Mouse (Mus musculus) liver, embryonic 15.5 days (tissue): ENCODE data around the gene Prpf38b. TPM values are rescaled to one million over a fixed set of nuclear protein-coding genes. Genes with fewer than 3 reads are reported as not detected.
"Not testable (repeated sequence)": the region's sequence is repeated elsewhere in the genome, so short reads cannot be mapped to it uniquely, and the experiment has no call there.

ENCODE experiments used
- ATAC-seq: fragments of 200-750 bp; cut with Nextera tagmentation; 2 replicates; pipeline ENCODE4 v1.8.0; 2017; ENCODE audit warnings: moderate number of reproducible peaks, mild to moderate bottlenecking, moderate library complexity; ENCODE audit not compliant: insufficient read depth
- H3K27ac ChIP-seq: fragments of 300-500 bp; sonication (generic); replicated peaks from 2 replicates; pipeline ENCODE4 v1.5.1; 2015; ENCODE audit warnings: mild to moderate bottlenecking, inconsistent platforms
- H3K27me3 ChIP-seq: fragments of 300-500 bp; sonication (generic); 2 replicates; pipeline ENCODE4 v1.6.1; 2015; ENCODE audit warnings: mild to moderate bottlenecking, inconsistent platforms
- H3K36me3 ChIP-seq: fragments of 300-500 bp; sonication (generic); replicated peaks from 2 replicates; pipeline ENCODE4 v1.6.1; 2015; ENCODE audit warnings: moderate library complexity, mild to moderate bottlenecking, inconsistent platforms
- H3K4me1 ChIP-seq: fragments of 300-500 bp; sonication (generic); replicated peaks from 2 replicates; pipeline ENCODE4 v1.6.1; 2015; ENCODE audit warnings: inconsistent platforms
- H3K4me2 ChIP-seq: fragments of 300-500 bp; sonication (generic); 2 replicates; pipeline ENCODE4 v1.6.1; 2015; ENCODE audit warnings: moderate library complexity, mild to moderate bottlenecking, inconsistent platforms
- H3K4me3 ChIP-seq: fragments of 300-500 bp; sonication (generic); replicated peaks from 2 replicates; pipeline ENCODE4 v1.5.1; 2015; ENCODE audit warnings: mild to moderate bottlenecking, inconsistent platforms
- H3K9ac ChIP-seq: fragments of 300-500 bp; sonication (generic); 2 replicates; pipeline ENCODE4 v1.6.1; 2015; ENCODE audit warnings: moderate library complexity, mild to moderate bottlenecking, inconsistent platforms
- H3K9me3 ChIP-seq: fragments of 300-500 bp; sonication (generic); replicated peaks from 2 replicates; pipeline ENCODE4 v1.6.1; 2016; ENCODE audit warnings: inconsistent platforms
- WGBS: fragments of 180-500 bp; shearing (Covaris S2); methylation state at CpG from one replicate; pipeline ENCODE4 v1.1.7; 2015; ENCODE audit warnings: mixed read lengths; ENCODE audit not compliant: insufficient replicate concordance; 5-methylcytosine and 5-hydroxymethylcytosine counted together
- polyA plus RNA-seq: library from polyadenylated mRNA; unstranded; fragments of >200 nt; fragmentation: Nextera tagmentation; extraction: Ambion mirVana; gene quantifications from 2 replicates; pipeline ENCODE4 v1.2.1, GENCODE M21; 2015

Gene Prpf38b
- polyA plus RNA-seq, 1 experiment from 2014 or later: 26.3 TPM

DNA sequence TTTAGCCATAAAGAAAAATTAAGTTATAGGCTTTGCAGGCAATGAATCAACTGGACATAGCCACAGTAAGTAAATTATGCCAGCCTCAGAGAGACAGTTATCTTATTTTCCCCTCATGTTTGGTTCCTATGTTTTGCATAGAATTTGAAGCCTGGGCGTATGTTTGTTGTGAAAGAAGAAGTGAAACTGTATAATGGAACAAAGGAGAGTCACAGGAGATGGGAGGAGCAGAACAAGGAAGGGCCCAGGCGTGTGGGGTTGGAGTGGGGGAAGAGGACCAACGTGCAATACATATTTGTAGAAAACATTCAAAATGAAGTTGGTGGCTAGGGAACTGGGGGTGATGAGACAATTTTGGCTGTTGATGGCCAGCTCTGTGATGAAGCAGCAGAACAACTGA is 11.4 kb downstream of the Prpf38b start:
- Histone ChIP-seq H3K36me3 (peaks cover 36% of the 10 kb centered on the region), H3K4me3 (no peak overlapping the region), H3K27ac (no peak overlapping the region), H3K9ac (no peak overlapping the region), H3K27me3 (no peaks in the 10 kb centered on the region), H3K4me1 (peaks cover 11% of the 10 kb centered on the region), H3K4me2 (no peak overlapping the region), H3K9me3 (no peaks in the 10 kb centered on the region)
- WGBS: 49% methylated on average over 3 of the region's 3 CpGs
- no peak for ATAC-seq

DNA sequence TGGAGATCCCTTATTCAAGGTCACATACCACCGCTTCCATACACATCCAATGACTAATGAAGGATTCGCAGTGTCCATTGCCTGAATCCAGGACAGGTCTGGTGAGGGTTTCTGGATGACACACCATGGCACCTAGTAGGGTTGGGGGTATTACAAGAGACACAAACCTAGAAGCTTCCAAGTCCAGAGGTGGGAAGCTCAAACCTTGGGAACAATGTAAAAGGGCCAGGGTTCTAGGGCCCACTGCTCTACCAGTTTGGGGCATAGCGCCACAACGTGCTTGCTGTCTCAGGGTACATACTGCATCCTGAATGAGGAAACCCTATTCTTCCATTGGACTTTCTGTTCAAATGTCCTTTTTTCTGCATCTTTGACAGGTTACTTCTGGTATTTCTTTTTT is 12.9 kb downstream of the Prpf38b start:
- Histone ChIP-seq H3K36me3 (peaks cover 21% of the 10 kb centered on the region), H3K4me3 (no peak overlapping the region), H3K27ac (no peak overlapping the region), H3K9me3 (no peaks in the 10 kb centered on the region), H3K4me2 (no peak overlapping the region), H3K9ac (no peak overlapping the region), H3K27me3 (no peaks in the 10 kb centered on the region), H3K4me1 (peaks cover 7% of the 10 kb centered on the region)
- WGBS: 86% methylated on average over 4 of the region's 4 CpGs
- ATAC-seq: no peak

- H3K4me3 ChIP-seq: no peak overlapping the region
- H3K9me3 ChIP-seq: no peaks in the 10 kb centered on the region
- ATAC-seq: no peak
- H3K27me3 ChIP-seq: no peaks in the 10 kb centered on the region
- no peaks in the 10 kb centered on the region for H3K4me1 ChIP-seq
- H3K4me2 ChIP-seq: no peak overlapping the region
- no peak overlapping the region for H3K9ac ChIP-seq
- WGBS: 38% methylated on average over 4 of the region's 4 CpGs
- no peak overlapping the region for H3K27ac ChIP-seq
- H3K36me3 ChIP-seq: no peaks in the 10 kb centered on the region
These were observed 18.6 kb downstream of the Prpf38b start for GRCm38 (mm10) chr3:108892914-108893313.

- 58% methylated on average over 1 of the region's 1 CpGs for WGBS
- no peaks in the 10 kb centered on the region for H3K36me3 ChIP-seq
- H3K27me3 ChIP-seq: no peaks in the 10 kb centered on the region
- no peak overlapping the region for H3K27ac ChIP-seq
- H3K4me2 ChIP-seq: no peak overlapping the region
- no peaks in the 10 kb centered on the region for H3K4me1 ChIP-seq
- H3K9ac ChIP-seq: no peak overlapping the region
- no peak for ATAC-seq
- no peaks in the 10 kb centered on the region for H3K9me3 ChIP-seq
- H3K4me3 ChIP-seq: no peak overlapping the region
These were observed 19.4 kb downstream of the Prpf38b start for GRCm38 (mm10) chr3:108892080-108892479.

DNA sequence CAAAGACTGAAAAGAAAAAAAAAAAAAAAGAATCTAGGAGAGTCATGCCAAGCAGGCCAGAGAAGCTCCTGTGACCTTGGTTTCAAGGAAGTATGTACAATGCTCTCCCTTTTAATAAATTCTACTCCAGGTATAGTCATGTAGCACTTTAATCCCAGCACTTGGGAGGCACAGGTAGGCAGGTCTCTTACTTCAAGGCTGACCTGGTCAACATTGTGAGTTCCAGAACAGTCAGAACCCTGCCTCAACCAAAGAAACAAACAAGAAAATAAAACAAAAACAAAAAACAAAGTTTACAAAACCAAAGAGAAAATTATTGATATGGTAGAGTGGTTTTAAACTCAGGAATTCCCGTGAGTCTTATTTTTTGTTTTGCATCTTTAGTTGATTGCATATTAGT is 21.6 kb downstream of the Prpf38b start, which contains the start of gene Fndc7:
Gene Fndc7, minus strand, starts transcription at position 101 of the 400 bp plus-strand sequence.
- peaks cover 14% of the 10 kb centered on the region for H3K4me1 ChIP-seq
- no peak within 1 kb of the TSS for H3K4me3 ChIP-seq
- no peaks in the 10 kb centered on the region for H3K36me3 ChIP-seq
- no peak for ATAC-seq
- no peak within 1 kb of the TSS for H3K9ac ChIP-seq
- no peak within 1 kb of the TSS for H3K4me2 ChIP-seq
- WGBS: 68% methylated on average over 1 of the region's 1 CpGs
- no peaks in the 10 kb centered on the region for H3K9me3 ChIP-seq
- H3K27me3 ChIP-seq: no peaks in the 10 kb centered on the region
- H3K27ac ChIP-seq: no peak within 1 kb of the TSS

GRCm38 (mm10) chr3:108887618-108887975 is 23.9 kb downstream of the Prpf38b start:
- H3K4me1 ChIP-seq: peaks cover 16% of the 10 kb centered on the region
- H3K4me2 ChIP-seq: no peak overlapping the region
- H3K4me3 ChIP-seq: no peak overlapping the region
- no peaks in the 10 kb centered on the region for H3K27me3 ChIP-seq
- H3K36me3 ChIP-seq: no peaks in the 10 kb centered on the region
- no peak overlapping the region for H3K27ac ChIP-seq
- no peaks in the 10 kb centered on the region for H3K9me3 ChIP-seq
- H3K9ac ChIP-seq: no peak overlapping the region
- no peak for ATAC-seq
- WGBS: 75% methylated on average over 3 of the region's 3 CpGs

GRCm38 (mm10) chr3:108886934-108887617 is 24.5 kb downstream of the Prpf38b start:
- no peak overlapping the region for H3K4me3 ChIP-seq
- peaks cover 16% of the 10 kb centered on the region for H3K4me1 ChIP-seq
- H3K9me3 ChIP-seq: no peaks in the 10 kb centered on the region
- 60% methylated on average over 12 of the region's 12 CpGs for WGBS
- no peak overlapping the region for H3K27ac ChIP-seq
- no peaks in the 10 kb centered on the region for H3K36me3 ChIP-seq
- H3K27me3 ChIP-seq: no peaks in the 10 kb centered on the region
- H3K4me2 ChIP-seq: no peak overlapping the region
- no peak overlapping the region for H3K9ac ChIP-seq
- no peak for ATAC-seq

GRCm38 (mm10) chr3:108885686-108886530 is 25.6 kb downstream of the Prpf38b start:
- no peak overlapping the region for H3K27ac ChIP-seq
- H3K36me3 ChIP-seq: no peaks in the 10 kb centered on the region
- H3K9me3 ChIP-seq: no peaks in the 10 kb centered on the region
- H3K9ac ChIP-seq: no peak overlapping the region
- H3K4me2 ChIP-seq: no peak overlapping the region
- peaks cover 18% of the 10 kb centered on the region for H3K4me1 ChIP-seq
- no peaks in the 10 kb centered on the region for H3K27me3 ChIP-seq
- 25% methylated on average over 9 of the region's 9 CpGs for WGBS
- peak; percentile 31; the same call in 1 of the 2 replicates for ATAC-seq
- no peak overlapping the region for H3K4me3 ChIP-seq

DNA sequence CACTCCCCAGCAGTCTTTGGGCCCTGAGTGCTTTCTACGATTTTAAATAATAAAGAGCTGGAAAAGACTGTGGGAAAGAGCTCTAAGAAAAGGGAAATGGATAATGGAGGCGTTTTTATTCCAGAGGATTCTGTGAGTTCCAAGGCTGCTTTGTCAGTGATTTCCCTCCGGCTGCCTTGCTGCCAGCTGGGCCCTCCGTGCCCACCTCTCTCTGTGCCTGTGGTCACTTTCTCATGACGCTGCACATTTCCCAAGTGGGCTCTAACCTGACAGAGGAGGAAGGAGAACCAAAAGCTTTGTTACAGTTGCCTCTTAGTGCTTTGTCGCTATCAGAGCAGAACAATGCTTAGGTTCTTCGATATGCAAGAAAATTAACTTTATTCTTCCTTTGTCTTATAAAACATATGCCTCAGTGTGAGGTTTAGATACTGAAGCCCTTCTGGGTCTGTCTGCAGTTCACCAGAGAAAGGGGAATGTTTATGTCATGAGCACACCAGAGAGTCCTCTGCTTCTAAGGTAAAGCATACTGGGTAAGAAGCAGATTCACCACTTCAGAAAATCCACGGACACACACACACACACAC is 26.7 kb downstream of the Prpf38b start:
- no peaks in the 10 kb centered on the region for H3K36me3 ChIP-seq
- H3K27me3 ChIP-seq: no peaks in the 10 kb centered on the region
- no peak overlapping the region for H3K9ac ChIP-seq
- no peak for ATAC-seq
- peaks cover 18% of the 10 kb centered on the region for H3K4me1 ChIP-seq
- H3K4me3 ChIP-seq: no peak overlapping the region
- H3K9me3 ChIP-seq: no peaks in the 10 kb centered on the region
- WGBS: 29% methylated on average over 8 of the region's 8 CpGs
- no peak overlapping the region for H3K4me2 ChIP-seq
- no peak overlapping the region for H3K27ac ChIP-seq

DNA sequence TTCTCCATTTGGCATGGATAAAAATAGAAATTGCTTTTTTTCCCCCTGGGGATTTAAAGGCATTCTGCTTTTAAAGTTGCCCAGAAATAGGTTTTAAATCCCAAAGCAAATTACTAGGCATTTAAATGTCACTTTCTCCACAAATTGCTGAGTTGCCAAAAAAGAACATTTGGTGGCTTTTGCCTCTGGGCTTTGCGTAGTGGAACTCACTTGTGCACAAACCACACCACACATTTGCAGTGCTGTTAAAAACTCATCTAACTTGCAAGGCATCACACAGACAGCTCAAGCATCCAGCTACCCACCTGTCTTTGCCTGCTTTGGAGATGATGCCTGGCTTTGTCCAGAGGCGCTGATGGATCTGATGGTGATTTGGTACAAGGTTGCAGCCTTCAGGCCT is 28.5 kb downstream of the Prpf38b start:
- Histone ChIP-seq H3K4me1 (peaks cover 18% of the 10 kb centered on the region), H3K9me3 (no peaks in the 10 kb centered on the region), H3K27ac (no peak overlapping the region), H3K36me3 (no peaks in the 10 kb centered on the region), H3K4me2 (no peak overlapping the region), H3K9ac (no peak overlapping the region), H3K4me3 (no peak overlapping the region), H3K27me3 (no peaks in the 10 kb centered on the region)
- ATAC-seq: no peak
- 76% methylated on average over 2 of the region's 2 CpGs for WGBS

- peaks cover 18% of the 10 kb centered on the region for H3K4me1 ChIP-seq
- not testable (repeated sequence) for H3K36me3 ChIP-seq, H3K27ac ChIP-seq, H3K4me3 ChIP-seq, H3K9me3 ChIP-seq, H3K9ac ChIP-seq, H3K27me3 ChIP-seq, ATAC-seq, H3K4me2 ChIP-seq
- 56% methylated on average over 4 of the region's 4 CpGs for WGBS
These were observed 29.7 kb downstream of the Prpf38b start for GRCm38 (mm10) chr3:108881873-108882272.
